Mouse (Mus musculus) olfactory bulb, adult 2 months (tissue): ENCODE results near the gene Sytl2.

Experiments used
- CTCF ChIP-seq: fragments of 200-500 bp; IDR thresholded peaks from 2 replicates; pipeline ENCODE4 v1.5.1; 2012; ENCODE audit warnings: low read depth, mild to moderate bottlenecking, low read length, moderate library complexity; ENCODE audit not compliant: insufficient read depth
- POLR2A ChIP-seq: fragments of 200-500 bp; IDR thresholded peaks from 2 replicates; pipeline ENCODE4 v1.6.1; 2012; ENCODE audit warnings: mild to moderate bottlenecking, low read depth, low read length, moderate library complexity; ENCODE audit not compliant: insufficient read depth

- TF ChIP-seq CTCF (no peak), POLR2A (no peak)
Measured at GRCm38 (mm10) chr7:90280274-90280875, 21.7 kb upstream of the Sytl2 start.
